Mouse (Mus musculus) brain, embryonic 14.5 days (tissue): Measurements from ENCODE around the gene Zkscan14.

ENCODE experiments used
- CTCF ChIP-seq: fragments of 200-500 bp; IDR thresholded peaks from 2 replicates; pipeline ENCODE4 v1.5.1; 2012; ENCODE audit warnings: inconsistent platforms, mild to moderate bottlenecking, moderate library complexity, borderline replicate concordance; ENCODE audit not compliant: insufficient read depth, insufficient read length; ENCODE audit errors: extremely low read depth
- POLR2A ChIP-seq: fragments of 200-500 bp; IDR thresholded peaks from 2 replicates; pipeline ENCODE4 v1.6.1; 2012; ENCODE audit warnings: mild to moderate bottlenecking, inconsistent platforms, borderline replicate concordance; ENCODE audit not compliant: poor library complexity, insufficient read depth, insufficient read length, severe bottlenecking; ENCODE audit errors: extremely low read depth

DNA sequence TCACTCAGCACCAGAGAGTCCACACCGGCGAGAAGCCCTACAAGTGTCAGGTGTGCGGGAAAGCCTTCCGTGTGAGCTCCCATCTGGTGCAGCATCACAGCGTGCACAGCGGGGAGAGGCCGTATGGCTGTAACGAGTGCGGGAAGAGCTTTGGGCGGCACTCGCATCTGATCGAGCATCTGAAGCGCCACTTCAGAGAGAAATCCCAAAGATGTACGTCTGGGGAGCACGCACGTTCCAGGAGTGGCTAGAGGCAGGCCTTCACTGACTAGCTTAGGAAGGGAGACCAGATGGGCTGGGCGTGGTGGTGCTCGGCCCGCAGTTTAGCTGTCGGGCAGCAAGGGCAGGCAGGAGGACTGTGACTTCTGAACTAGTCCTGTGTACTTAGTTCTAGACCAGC, 17.0 kb upstream of the Zkscan14 start:
- TF ChIP-seq POLR2A (no peak), CTCF (no peak)
